In the genomic region with DNA sequence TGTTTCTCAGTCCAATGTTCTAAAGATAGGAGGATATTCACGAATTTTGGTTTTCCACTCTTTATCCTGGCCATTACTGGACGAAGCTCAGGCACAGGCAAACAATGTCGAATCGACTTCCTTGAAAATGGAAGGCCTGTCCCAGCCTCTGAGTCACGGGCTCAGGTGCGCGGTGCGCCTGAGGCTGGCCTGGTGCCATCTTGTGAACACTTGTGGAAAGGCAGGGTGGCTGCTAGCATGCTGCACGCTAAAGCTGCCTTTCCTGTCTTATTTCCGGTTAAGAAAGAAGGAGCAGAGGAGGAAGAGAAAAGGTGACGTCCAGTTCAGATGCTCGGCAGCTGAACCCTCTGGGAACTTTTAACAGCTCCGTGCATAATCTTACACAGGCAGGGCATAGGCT, we compare ENCODE assay signal across 17 mouse cellular contexts.
DNase-seq lines count a peak whose midpoint lies in the region; ATAC-seq and TF ChIP-seq lines count a peak whose summit lies in the region.
"Had no signal": no experiment of that assay in that cellular context is flagged by ENCODE, and none has a peak within 500 bp of the region (broad histone marks: within the 10 kb centered on the region; RNA-seq: fewer than 3 reads in every experiment).

No protein-coding gene starts in this region.

- H3K27me3 ChIP-seq in midbrain, postnatal 0 days (ENCODE audit: insufficient read depth, low read length) = no peaks in the 10 kb centered on the region
- no peaks in the 10 kb centered on the region for H3K27me3 ChIP-seq in midbrain, embryonic 13.5 days
- H3K27me3 ChIP-seq: forebrain, embryonic 15.5 days; hindbrain, embryonic 13.5 days; limb, embryonic 15.5 days; lung, embryonic 15.5 days had no signal

- TF ChIP-seq CTCF in midbrain, postnatal 0 days (IDR thresholded peaks at IDR 0.05) = peak; percentile 7; the same call in 1 of the 2 replicates

- peak; percentile 13 to 49 for DNase-seq in adrenal gland, adult (ENCODE audit: inconsistent age in 2 of 2, low spot score in 1 of 2)
- DNase-seq in adrenal gland, adult 8-10 months = no peak
- DNase-seq in heart, postnatal 4 days = peak; percentile 24
- DNase-seq in heart, adult 8-10 months (ENCODE audit: low spot score) = no peak
- DNase-seq in midbrain, postnatal 0 days (ENCODE audit: low spot score) = no peak
- peak; percentile 38 for DNase-seq in brain, adult 2 months (ENCODE audit: low read depth, low spot score)
- no peak for DNase-seq in Muller cell, postnatal 12 days (ENCODE audit: inconsistent ontology term)
- DNase-seq: gastrocnemius, postnatal 10 days; kidney, adult 9 months; right cerebral cortex, postnatal 25 days had no signal

- H3K36me3 ChIP-seq in midbrain, postnatal 0 days (ENCODE audit: insufficient read depth, low read length) = no peaks in the 10 kb centered on the region
- no peaks in the 10 kb centered on the region for H3K36me3 ChIP-seq in midbrain, embryonic 13.5 days
- H3K36me3 ChIP-seq: forebrain, embryonic 15.5 days; hindbrain, embryonic 13.5 days; limb, embryonic 15.5 days; lung, embryonic 15.5 days had no signal

- WGBS in midbrain, postnatal 0 days = 83% methylated on average over 13 of the region's 13 CpGs
- WGBS in midbrain, embryonic 13.5 days = 80% methylated on average over 13 of the region's 13 CpGs

- no peak for ATAC-seq in midbrain, postnatal 0 days (ENCODE audit: low FRiP score)
- ATAC-seq in midbrain, embryonic 13.5 days = no peak

- H3K9ac ChIP-seq in midbrain, postnatal 0 days (replicated peaks; ENCODE audit: low read length, poor library complexity, severe bottlenecking) = no peak overlapping the region
- no peak overlapping the region for H3K9ac ChIP-seq in midbrain, embryonic 13.5 days (replicated peaks)
- H3K9ac ChIP-seq: forebrain, embryonic 15.5 days; hindbrain, embryonic 13.5 days; limb, embryonic 15.5 days; lung, embryonic 15.5 days had no signal

- no peaks in the 10 kb centered on the region for H3K4me1 ChIP-seq in midbrain, postnatal 0 days (ENCODE audit: insufficient read depth, low read length)
- no peaks in the 10 kb centered on the region for H3K4me1 ChIP-seq in midbrain, embryonic 13.5 days (replicated peaks)
- H3K4me1 ChIP-seq: forebrain, embryonic 15.5 days; hindbrain, embryonic 13.5 days; lung, embryonic 15.5 days had no signal

- no peaks in the 10 kb centered on the region for H3K9me3 ChIP-seq in midbrain, postnatal 0 days (ENCODE audit: low read length)
- no peaks in the 10 kb centered on the region for H3K9me3 ChIP-seq in midbrain, embryonic 13.5 days
- H3K9me3 ChIP-seq: forebrain, embryonic 15.5 days; hindbrain, embryonic 13.5 days; limb, embryonic 15.5 days; lung, embryonic 15.5 days; megakaryocyte, embryonic 14.5 days had no signal

- no peak overlapping the region for H3K4me3 ChIP-seq in midbrain, postnatal 0 days (ENCODE audit: low read depth, low read length)
- no peak overlapping the region for H3K4me3 ChIP-seq in midbrain, embryonic 13.5 days (replicated peaks)
- H3K4me3 ChIP-seq: forebrain, embryonic 15.5 days; hindbrain, embryonic 13.5 days; limb, embryonic 15.5 days; lung, embryonic 15.5 days; megakaryocyte, embryonic 14.5 days had no signal

- H3K27ac ChIP-seq in midbrain, postnatal 0 days (ENCODE audit: low read depth, low read length) = no peak overlapping the region
- no peak overlapping the region for H3K27ac ChIP-seq in midbrain, embryonic 13.5 days
- H3K27ac ChIP-seq: forebrain, embryonic 15.5 days; hindbrain, embryonic 13.5 days; limb, embryonic 15.5 days; lung, embryonic 15.5 days had no signal

- H3K4me2 ChIP-seq in midbrain, postnatal 0 days (ENCODE audit: low read depth, low read length, poor library complexity, severe bottlenecking) = no peak overlapping the region
- H3K4me2 ChIP-seq in midbrain, embryonic 13.5 days (replicated peaks) = no peak overlapping the region
- H3K4me2 ChIP-seq: forebrain, embryonic 15.5 days; heart, embryonic 11.5 days; hindbrain, embryonic 13.5 days; limb, embryonic 15.5 days; lung, embryonic 15.5 days had no signal

Comparison
In these comparisons a context has a peak if more than half of its experiments do, and no peak if none do; other contexts are left out.
1. DNase-seq: peak in adrenal gland, adult (2 of 2), heart, postnatal 4 days (single experiment) and brain, adult 2 months (single experiment); none in adrenal gland, adult 8-10 months (single experiment), heart, adult 8-10 months (single experiment), midbrain, postnatal 0 days (single experiment) and Muller cell, postnatal 12 days (single experiment).